Mouse (Mus musculus) right cerebral cortex, postnatal 36 days (tissue): ENCODE results near the gene Gm8251.
"Not testable (repeated sequence)": the region's sequence is repeated elsewhere in the genome, so short reads cannot be mapped to it uniquely, and the experiment has no call there.

ENCODE experiments used
- DNase-seq, 2 experiments: peaks; one replicate each; pipeline ENCODE4 v3.0.0; 2022; ENCODE audit warnings: low spot score in 2 of 2, mixed read lengths in 1 of 2

Gm8251 gene

DNA sequence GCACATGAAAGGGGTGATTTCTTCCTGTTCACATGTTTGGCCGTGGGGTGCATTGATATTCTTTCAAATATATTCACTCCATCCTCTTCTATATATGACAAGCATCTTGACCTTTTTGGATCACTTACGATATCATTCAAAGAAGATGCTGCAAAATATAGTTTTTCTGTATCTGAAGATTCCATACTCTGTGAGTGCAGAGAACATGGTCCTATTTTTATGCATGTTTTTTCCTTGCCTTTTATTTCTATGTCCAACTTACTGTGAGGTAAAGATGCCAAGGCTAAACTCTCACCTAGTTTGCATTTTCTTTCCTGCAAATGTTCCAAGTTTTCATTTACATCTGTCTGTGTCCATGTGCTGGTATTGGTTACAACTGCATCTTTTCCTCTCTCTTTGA, at the start of gene Gm8251:
Gene Gm8251, minus strand, starts transcription at position 101 of the 400 bp plus-strand sequence.
- DNase-seq = no peak

DNA sequence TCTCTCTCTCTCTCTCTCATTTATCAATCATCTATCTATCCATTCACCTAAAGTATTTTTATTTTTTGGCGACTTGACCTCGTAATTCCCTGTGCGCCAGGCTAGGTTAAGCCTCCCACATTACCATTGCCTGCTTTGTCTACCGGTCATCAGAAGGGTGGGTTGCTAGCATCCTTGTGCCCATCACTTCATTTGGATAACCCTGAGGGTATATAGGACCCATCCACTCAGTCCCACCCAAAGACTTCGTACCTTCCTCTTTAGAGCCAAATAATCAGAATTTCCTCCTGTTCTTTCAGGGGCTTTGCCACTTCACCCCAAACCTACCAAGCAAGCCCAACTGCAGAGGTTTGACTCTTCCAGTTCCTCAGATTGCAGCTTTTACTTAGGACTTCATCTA, 41.2 kb upstream of the Gm8251 start:
- DNase-seq = no peak

DNA sequence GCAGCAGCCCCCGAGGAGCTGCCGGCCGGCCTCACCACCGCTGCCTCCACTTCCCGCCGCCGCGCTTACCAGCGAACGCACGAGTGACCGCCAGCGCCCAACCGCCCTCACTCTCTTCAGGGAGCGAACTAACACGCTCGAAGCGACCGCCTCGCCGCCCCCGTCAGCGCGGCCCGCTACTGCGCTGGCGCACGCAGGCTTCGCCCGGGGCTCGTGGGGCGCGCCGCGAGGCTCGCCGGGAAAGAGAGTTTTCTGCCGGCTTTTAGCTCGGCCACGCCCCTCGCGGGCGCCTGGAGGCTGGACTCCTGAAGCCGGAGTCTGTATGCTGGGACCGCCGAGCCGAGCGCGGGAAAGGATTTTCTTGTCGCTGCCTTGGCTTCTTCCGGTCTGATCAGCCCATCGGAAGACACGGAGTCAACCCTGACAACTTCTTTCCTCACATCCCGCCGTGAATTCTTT, 40.6 kb upstream of the Gm8251 start, which contains the start of gene Tex30:
Gene Tex30, minus strand, starts transcription at position 183 of the 459 bp plus-strand sequence.
- peak; percentile 92 to 94 for DNase-seq

DNA sequence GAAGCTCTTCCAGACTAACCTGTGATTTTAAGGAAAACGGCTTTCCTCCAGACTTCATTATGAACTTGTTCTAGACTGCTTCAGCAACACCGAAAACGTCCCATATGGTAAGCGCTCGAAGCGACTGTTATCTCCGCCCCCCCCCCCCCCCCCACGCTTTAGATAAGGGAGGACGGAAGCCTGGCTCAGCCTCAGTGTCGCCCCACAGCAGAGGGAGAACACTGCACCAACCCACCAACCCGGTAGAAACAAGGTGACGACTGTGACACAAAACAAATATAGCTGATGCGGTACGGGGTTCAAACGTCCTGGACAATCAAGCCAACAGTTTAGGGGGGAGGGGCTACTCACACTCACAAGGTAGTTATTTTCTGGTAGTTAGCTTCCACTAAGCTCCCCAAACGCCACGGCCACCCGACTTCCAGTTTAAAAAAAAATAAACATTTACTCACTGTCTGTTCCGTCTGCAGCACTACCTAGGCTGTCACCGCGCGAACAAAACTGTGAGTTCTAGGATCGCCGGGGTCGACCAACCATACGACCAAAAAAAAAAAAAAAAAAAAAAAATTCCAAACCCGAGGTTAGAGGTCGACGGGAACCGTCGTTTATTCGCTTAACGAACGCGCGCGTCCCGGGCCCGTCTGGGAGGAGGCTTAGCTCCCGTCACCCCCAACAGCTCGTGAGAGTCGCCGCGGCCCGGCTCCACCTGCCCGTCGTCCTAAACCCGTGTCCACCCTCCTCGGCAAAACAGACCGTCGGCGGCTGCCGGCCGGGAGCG, 39.9 kb upstream of the Gm8251 start:
- no peak for DNase-seq

DNA sequence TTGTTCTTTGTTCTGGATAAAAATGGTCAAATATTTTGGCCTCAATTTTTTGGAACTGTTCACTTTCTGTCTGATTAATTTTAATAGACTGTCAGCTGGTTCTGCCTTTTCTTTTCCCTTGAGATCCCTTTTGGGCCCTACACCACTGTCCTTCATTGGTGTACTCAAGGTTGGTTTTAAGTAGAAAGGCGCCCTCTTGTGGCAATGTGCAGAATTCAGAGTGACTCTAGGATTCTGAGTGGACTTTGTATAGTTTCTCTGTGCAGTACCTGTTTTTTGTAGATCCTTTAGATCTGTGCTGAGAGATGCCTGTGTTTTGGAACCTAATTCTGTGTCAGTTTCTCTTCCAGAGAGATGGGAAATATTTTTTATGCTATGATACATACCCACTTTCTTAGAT, 2.9 kb upstream of the Gm8251 start:
- peak; percentile 26 to 34 for DNase-seq

DNA sequence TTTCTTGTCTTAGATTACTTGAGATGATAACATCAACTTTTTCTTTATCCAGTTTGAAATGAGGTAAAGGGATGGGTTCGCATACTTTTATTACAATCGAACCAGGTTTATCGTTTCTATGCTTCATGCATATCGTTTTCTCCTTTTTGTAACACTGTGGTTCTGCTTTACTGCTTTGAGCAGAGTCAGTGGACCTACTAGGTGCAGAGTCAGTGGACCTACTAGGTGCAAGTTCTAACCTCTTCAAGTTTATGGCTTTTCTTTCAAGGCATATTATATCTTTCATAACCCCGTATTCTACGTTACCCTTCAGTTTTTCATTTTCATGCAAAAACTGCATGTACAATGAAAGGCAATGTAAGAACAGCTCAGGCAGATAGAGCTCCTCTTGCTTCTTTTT, 1.7 kb upstream of the Gm8251 start:
- no peak for DNase-seq

DNA sequence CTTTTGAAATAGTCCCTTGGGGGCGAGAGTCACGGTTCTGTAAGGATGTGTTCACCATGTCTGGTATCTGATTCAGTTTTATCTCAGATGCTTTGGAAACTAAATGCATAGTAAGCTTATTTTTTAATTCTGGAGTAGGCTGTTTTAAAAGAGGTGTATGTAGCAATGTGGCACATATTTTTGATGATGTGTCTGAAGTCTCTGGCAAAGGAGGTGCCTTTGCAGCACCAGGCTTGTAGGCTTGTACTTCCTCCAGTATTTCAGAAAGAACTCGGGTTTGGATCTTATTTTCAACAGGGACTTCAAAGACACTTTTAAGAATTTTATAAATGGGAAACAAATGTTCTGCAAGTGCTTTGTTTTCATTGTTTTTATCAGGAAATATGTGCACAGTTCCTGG, 3.9 kb downstream of the Gm8251 start:
- DNase-seq = no peak

DNA sequence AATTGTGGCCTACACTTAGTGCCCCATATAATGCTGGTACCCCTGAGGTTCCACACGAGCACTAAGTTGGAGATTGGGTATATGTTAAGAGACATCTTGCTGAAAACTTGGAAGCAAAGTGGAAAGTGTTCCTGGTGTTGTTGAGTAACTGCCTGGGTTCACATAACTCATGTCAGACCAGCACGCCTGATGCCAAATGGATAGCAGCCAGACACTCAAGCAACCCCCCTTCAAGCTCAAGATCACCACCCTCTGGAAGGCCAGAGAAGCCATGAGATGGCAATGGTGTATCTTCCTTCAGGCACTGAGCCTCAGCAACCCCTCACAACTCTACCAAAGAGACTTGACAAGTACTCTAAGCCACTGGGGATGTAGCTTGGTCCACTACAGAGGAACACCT, 15.2 kb downstream of the Gm8251 start:
- no peak for DNase-seq

DNA sequence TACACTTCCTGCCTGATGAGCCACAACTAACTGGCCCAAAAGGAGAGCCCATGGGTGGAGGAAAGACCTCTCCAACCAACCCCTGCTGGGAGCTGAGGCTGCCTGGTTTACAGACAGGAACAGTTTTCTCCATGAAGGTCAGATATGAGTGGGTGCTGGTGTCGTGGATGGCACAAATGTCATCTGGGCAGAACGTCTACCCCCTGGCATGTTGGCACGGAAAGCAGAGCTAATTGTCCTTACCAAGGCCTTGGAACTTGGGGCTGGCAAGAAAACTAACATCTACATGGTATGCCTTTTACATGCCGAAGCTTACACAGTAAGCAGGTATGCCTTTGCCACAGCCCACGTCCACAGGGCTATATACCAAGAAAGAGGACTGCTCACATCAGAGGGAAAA, 16.0 kb downstream of the Gm8251 start:
- not testable (repeated sequence) for DNase-seq

DNA sequence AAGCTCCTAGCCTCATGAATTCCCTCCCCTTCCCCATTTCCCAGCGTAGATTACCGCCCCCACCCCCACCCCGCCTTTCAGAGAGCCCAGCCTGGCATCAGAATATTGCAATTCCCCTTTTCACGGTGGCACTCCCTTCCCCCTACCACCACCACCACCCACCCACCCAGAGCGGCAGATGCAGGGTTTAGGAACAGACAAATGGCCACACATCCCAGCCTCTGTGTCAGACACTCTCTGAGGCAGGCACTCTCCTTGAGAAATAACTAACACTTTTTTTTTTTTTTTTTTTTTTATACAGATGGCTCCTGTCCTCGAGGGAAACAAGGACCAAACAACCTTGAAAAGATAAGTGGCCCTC, 19.2 kb downstream of the Gm8251 start:
- DNase-seq = no peak

DNA sequence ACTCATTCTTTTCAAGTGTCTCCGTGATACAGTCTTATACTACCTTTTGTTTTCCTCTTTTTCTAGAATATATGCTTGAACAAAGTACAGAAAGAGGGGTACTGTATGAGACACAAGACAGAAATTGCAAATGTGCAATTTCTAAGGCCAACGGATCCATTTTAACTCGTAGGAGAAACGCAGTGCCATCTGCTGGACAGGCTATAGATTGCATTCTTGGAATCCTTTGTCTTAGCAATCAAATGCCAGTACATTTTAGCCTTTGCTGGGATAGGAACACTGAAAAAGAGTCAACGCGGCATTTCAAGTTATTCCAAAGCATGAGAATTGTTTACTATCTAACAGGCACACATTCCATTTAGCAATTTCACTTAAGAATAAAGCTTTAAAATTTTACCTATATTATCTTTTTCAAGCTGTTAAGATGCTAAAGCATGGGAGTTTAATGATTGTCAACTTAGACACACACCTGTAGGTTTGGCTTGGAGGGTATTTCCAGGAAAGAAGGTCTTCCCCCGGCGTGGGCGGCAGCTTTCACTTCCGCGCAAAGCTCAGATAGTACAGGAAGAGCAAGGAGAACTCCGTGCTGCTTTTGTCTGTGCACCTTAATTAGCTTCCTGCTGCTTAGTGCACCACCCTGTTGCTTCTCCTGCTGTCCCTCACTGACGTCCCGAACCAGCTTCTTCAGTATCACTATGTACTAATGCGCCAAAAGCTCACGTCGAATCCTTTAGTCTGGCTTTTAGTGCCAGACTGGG, 19.8 kb downstream of the Gm8251 start:
- DNase-seq = peak; percentile 7 to 8

DNA sequence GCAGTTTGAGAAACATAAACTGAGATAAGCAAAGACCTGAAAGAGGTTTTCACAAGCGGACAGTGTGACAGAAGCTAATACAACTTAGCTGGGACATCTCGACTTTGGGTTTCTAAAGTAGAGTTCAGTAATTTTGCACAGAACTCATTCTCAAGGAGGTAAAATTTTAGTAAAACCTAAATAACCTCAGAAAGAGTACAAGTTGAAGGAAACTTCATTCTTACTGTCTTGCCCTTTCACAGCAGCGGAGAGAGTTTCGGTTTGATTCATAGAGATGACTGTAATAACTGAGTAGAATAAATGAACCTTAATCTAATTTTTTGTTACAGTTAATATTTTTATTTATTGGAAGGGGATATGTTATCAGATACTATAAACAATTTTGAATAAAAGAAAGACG, 28.8 kb downstream of the Gm8251 start:
- DNase-seq = no peak

DNA sequence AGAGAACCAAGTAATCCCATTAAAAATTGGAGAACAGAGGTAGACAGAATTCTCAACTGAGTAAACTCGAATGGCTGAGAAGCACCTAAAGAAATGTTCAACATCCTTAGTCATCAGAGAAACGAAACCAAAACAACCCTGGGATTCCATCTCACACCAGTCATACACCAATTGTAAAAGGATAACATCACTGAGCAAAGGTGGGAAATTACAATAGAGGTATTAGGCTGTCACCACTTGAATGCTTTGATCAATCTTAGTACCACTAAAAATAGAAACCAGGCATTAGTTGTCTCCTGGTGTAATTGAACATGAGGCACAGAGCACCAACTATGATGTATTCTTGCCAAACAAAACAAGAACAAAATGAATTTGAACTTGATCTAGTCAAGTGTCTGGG, 29.5 kb downstream of the Gm8251 start:
- no peak for DNase-seq

DNA sequence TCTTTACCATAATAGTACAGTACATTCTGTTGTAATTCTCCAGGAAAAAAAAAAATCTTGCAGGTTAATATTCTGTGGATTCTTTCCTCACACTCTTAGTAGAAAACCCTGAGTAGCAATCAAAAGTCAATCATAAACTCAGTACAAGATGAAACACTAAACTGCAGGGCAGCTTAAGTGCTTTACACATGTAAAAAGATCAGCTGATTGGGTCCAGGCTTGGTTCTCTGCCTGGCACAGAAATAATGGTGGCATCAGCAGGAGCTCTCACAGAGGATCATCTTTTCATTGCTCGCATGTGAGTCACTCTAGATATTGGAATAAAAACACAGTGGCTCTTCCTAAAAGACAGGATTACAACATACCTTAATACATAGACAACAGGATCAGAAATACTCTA, 34.1 kb downstream of the Gm8251 start:
- DNase-seq = no peak

DNA sequence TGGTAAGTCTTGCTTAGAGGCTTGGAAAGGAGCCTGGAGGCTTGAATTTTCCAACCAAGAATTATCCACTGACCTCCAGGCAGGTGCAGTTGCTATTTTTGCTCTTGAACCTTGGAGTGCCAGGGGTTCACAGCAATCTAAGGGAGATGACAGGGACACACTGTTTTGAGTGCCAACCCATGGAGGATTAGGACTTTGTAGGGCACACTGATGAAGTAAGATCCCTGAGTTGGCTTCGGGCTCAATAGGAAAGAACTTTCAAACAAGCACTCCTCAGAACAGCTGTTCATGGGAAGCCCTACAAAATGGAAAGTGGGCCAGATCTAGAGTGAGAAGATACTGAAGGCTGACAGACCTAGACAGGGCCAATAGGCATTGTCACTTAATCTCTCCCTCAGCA, 39.1 kb downstream of the Gm8251 start:
- no peak for DNase-seq

DNA sequence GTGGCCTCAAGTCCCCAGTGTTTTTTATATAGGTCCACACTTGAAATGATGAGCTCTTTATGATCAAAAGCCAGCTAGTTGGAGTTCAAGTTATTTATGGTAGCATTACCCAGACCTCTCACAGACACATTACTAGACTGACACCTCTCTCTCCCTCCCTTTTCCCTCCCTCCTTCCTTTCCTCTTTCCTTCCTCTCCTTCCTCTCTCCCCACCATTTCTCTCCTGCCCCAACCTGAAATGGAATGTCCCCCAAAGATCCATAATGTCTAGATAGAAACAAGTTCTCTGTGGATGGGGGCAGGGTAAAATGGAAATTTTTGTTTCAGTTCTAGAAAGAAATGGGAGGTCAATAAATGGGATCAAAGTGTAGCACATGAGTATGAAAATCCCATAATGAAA, 41.8 kb downstream of the Gm8251 start, which contains the start of gene Mettl21c:
Gene Mettl21c, minus strand, starts transcription at position 101 of the 400 bp plus-strand sequence.
- DNase-seq = no peak

DNA sequence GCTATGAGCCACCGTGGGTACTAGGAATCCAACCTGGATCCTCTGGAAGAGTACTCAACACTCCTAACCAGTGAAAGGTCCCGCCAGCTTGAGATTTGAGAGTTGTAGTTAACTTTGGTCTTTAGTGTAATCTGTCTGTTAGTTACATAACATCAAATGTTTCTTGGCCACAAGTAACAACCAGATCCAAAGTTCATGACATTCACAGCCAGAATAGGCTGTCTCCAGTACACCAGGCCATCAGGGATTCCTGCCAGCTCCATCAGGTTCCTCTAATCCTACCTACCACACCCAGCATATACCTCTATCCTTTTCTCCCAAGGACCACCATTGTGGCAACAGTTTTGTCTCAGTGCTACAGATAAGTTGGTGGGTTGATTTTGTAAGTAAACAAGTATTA, 46.2 kb downstream of the Gm8251 start:
- no peak for DNase-seq
